Mouse (Mus musculus) B cell, adult 2 months (primary cell): ENCODE measurements at regions not wholly inside any gene's neighbourhood (a gene's known extent, or its start where the extent isn't known, plus 50 kb on each side); places are given as distances from the start of the nearest gene placed in this dataset.

ENCODE experiments used
- DNase-seq, 2 experiments: peaks; one replicate each; pipeline ENCODE4 v3.0.0; 2022

GRCm38 (mm10) chr5:111553471-111554382 lies 136.6 kb downstream of the Mn1 start:
- DNase-seq = no peak

DNA sequence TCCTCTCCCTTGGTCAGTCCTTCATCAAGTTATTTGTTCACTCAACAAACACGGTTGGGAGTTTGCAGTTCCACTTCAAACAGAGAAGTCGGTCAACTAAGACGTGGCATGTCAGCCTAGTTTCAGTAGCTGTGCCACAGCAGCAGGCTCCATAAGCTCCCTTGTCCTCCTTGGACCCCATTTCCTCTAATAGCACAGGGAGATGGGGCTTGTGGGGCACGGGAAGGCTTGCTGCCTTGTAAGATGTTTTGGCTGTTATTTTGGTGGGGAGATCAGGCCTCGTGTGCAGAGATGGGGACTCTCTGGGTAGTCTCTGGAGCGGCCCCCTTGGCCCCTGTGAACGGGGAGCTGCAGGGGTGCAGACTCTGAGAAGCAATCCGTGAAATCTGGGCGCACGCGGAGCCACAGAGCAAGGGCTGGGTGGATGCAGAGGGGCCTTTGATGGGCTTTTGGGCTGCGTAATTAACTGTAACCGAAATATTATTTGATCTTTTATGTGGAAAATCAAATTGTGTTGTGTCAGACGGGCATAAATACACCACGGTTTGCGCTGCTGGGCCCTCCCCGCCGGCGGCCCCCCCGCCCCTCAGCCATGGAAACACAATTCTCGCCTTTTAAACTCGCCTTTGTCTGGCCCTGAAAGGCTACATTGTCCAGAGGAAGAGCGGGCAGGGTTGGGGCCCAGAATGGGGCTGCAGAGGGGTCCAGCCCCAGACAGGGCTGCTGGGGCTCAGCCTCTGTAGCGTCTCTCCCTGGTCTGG lies 137.6 kb downstream of the Mn1 start:
- DNase-seq = no peak

- DNase-seq = no peak
Observed at GRCm38 (mm10) chr5:111555312-111555957, 138.3 kb downstream of the Mn1 start.

DNA sequence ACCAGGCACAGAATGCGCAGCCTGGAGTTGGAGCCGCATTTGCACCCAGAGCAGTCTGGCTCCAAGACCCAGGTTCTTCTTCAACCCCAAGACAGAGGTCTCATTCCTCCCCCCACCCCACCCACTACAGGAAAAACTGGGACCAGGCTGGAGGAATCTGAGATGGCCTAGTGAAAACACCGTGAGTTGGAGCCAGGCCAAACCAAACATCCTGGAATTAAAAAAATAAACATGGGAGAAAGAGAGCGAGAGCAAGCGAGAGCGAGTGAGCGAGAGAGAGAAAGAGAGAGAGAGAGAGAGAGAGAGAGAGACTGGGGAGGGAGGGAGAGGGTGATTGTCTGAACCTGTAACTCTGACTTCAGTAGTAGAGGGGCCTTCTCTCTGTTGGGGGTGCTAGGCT lies 138.8 kb downstream of the Mn1 start:
- no peak for DNase-seq

DNA sequence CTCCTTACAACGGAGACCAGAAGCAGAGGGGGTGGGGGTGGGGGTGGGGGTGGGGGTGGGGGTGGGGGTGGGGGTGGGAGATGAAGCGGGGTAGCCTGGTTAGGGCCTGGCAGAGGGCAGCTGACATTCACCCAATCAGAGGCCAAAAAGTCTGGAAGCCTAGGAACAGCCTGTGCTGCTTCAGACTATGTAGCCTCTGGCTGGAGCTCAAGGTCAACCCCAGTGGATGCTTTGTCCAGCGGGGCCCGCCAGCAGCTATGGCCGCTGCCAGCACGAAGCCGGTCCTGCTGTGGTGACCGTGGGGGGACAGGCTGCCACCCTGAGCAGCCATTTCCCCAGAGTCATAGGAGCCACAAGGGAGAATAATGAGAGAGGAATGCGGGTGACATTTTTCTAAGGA lies 143.3 kb downstream of the Mn1 start:
- DNase-seq = no peak

- DNase-seq = no peak
Observed at GRCm38 (mm10) chr5:111561301-111561700, 144.1 kb downstream of the Mn1 start.

GRCm38 (mm10) chr5:111570826-111571225 lies 153.7 kb downstream of the Mn1 start:
- DNase-seq = no peak

GRCm38 (mm10) chr5:111573265-111573873 lies 156.2 kb downstream of the Mn1 start:
- DNase-seq = no peak

DNA sequence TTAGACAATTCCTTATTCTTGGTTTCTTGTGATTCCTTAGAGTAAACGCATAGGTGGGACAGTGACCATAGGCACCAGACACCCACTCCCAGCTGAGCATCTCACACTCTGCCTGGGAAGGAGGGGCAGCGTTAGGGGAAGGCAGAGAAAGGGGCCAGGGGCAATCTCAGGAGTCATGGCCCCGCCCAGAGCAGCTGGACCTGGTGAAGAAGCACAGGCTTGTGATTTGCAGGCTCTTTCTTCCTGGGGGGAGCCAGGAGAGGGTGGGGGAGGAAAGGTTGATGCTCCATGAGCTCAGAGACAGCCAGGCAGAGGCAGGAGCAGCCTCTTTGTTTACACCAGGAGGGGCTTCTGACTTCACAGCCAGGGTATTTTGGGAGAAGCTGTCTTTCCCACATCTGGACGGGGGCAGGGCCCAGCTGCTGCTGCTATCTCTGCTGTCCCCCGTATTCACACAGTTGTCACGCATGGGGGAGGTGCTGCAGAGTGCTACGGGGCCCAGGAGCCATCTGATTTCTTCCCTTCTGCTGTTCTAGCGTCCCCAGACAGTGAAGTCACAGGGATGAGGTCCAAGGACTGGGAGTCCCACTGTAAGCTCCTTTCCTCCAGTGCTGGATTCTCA lies 157.2 kb downstream of the Mn1 start:
- no peak for DNase-seq

GRCm38 (mm10) chr5:111575376-111575775 lies 158.2 kb downstream of the Mn1 start:
- DNase-seq = no peak

DNA sequence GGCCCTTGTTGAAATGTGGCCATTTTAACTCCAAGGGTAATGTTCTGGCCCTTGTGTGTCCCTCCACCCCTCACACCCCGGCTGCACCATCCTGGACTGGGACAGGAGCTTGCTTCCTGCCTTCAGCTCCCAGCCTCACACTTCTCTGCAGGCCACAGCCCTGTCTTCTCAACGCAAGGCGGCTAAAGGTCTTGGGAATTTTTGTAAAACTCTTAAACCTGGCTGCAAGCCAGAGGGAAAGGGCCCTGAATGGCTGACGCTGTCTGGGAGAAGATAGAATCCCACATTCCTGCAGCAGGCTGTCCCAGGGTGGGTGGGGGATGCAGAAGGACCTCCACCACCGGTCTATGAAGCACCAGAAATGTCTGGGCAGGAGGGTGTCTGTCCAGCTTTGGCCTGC lies 156.3 kb upstream of the Gm26897 start:
- no peak for DNase-seq

DNA sequence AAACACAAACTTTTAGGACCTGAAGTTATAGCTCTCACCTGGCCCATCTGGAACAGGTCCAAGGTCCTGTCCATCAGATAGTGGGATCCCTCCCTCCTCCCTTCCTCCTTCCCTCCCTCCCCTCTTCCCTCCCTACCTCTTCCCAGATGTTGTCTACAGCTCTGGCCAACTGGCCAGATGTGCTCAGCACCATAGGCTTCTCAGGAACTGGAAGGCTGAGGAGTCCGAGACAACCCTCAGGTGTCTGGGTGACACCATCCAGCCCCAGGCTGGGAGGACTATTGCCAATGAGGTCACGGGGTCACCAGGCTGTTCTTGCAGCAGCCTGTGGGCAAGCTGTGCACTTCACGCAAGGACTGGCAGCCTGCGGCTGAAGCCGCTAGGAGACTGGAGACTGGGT lies 155.6 kb upstream of the Gm26897 start:
- DNase-seq = no peak

DNA sequence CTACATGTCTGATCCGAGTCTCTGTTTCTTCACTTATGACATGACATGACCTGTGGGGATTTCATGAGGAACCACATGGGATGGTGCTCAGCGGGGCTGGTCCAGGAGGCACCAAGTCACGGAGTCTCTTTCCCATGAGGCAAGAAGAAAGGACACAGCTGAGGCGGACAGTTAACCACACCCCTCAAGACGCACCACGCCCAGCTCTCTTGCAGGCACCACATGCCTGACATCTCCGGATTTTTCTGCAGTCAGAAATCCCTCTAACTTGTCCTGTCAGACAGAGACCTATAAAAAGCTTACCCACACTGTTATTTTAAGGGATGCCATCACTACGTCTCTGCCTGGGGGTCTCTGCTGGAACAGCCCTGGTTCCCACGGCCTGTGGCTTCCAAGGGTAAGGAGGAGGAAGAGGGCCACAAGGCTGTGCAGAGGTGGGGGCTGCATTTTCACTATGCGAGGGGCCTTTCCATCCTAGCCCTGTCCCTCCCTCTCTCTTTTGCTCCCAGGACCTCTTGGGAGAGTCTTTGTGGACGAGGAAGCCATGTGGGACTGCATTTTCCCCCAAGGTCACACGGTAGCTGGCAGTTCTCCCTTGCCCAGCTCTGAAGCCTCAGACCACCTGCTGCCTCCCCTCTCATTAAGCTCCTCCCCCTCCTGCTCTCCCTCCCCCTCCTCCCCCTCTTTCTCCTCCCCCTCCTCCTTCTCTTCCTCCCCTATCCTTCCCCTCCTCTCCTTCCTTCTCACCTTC lies 154.6 kb upstream of the Gm26897 start:
- DNase-seq = no peak

- DNase-seq = no peak
Observed at GRCm38 (mm10) chr5:111580870-111581771, 152.6 kb upstream of the Gm26897 start.

GRCm38 (mm10) chr5:111582004-111582403 lies 151.7 kb upstream of the Gm26897 start:
- no peak for DNase-seq

DNA sequence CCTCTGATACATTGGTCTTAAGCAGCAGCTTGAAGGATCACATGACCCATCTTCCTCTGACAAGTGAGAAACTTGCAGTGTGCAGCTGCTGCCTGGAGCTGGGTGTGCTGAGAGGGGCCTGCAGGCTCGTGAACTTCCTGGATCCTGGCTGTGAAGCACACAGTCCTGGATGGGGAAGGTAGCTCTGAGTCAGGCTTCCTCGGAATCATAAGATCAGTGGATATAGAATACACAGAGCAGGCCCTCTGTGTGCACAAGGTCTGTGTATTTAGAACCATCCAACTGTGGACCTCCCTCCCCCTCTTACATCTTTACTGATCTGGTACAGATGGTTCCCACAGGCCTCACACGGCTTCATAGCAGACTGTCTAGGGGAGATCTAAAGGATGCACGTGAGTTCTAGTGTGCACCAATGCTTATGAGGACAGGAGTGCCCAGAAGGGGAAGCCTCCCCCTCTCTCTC lies 143.1 kb upstream of the Gm26897 start:
- no peak for DNase-seq

DNA sequence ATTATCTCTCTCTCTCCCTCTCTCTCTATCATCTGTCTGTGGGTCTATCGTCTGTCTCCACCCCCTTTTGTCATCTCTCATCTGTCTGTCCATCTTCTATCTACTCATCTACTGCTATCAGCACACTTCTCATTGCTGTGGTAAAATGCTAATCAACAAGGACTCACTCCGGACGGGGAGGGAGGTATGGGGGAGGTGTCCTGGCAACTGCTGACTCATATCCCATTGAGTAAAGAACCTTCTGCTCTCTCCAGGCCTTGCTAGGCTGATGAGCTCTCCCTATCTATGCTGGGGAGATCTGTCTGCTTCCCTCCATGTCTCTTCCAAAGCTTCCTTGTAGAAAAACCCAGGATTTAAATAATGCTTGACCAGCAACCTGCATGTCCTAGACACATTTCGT lies 140.9 kb upstream of the Gm26897 start:
- DNase-seq = no peak

DNA sequence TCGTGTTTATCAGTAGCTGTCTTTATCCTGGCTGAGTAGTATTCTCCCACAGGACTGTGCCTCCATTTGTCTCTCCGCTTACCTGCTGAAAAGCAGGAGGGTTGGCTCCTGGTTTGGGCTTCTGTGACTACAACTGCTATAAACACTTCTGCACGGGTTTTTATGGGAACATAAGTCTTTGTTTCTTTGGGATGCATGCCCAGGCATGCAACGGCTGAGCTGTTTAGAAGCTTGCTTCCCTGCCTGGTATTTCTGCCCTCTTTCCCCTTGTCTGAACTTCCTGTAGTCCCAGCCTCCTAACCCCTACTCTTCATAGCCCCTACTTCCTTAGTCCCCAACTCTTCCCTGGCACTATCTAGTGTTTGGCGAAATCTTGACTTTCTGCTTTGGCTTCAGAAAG lies 139.6 kb upstream of the Gm26897 start:
- DNase-seq = no peak

GRCm38 (mm10) chr5:111595438-111595837 lies 138.3 kb upstream of the Gm26897 start:
- DNase-seq = no peak

- no peak for DNase-seq
Observed at GRCm38 (mm10) chr5:111597733-111598132, 136.0 kb upstream of the Gm26897 start.
